In the genomic region with DNA sequence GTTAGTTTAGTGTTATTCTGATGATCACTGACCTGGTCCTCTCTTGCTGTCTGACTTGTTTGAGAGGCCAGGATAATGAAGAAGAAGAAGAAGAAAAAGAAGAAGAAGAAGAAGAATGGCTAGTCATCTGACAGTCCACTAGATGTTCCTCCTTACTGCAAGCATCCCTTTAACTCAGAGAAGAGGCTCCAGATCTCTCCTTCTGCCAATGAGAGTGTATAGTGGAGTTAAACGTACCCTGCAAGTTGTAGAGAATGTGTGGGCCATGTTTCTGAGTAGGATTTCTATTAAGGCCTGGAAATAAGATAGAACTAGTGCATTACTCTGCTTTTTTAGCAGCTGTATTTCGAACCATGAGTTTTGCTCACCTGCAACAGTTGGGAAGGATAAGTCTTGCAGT, we compare ENCODE assay signal across 8 mouse cellular contexts. TPM values are rescaled to one million over a fixed set of nuclear protein-coding genes. Genes with fewer than 3 reads are reported as not detected.
DNase-seq lines count a peak whose midpoint lies in the region; ATAC-seq and TF ChIP-seq lines count a peak whose summit lies in the region.

No protein-coding gene starts in this region.

- peak overlapping the region; percentile 97 for H3K9ac ChIP-seq in kidney, embryonic 15.5 days
- H3K9ac ChIP-seq in hindbrain, embryonic 14.5 days: peak overlapping the region; percentile 100
- peak overlapping the region; percentile 100 for H3K9ac ChIP-seq in midbrain, embryonic 14.5 days (replicated peaks; ENCODE audit: low read length)

- no peaks in the 10 kb centered on the region for H3K9me3 ChIP-seq in kidney, embryonic 15.5 days (replicated peaks)
- H3K9me3 ChIP-seq in hindbrain, embryonic 14.5 days (ENCODE audit: control insufficient read depth, low read length): no peaks in the 10 kb centered on the region
- no peaks in the 10 kb centered on the region for H3K9me3 ChIP-seq in midbrain, embryonic 14.5 days (ENCODE audit: control insufficient read depth, low read length)

- no peak for DNase-seq in kidney, postnatal 10 days
- DNase-seq in hindbrain, embryonic 14.5 days (ENCODE audit: low spot score): no peak
- no peak for DNase-seq in midbrain, embryonic 14.5 days
- DNase-seq in urinary bladder, postnatal 14 days (ENCODE audit: low spot score): no peak
- no peak for DNase-seq in right cerebral cortex, adult 18-20 months

- no peak overlapping the region for H3K27ac ChIP-seq in kidney, embryonic 15.5 days
- no peak overlapping the region for H3K27ac ChIP-seq in bone marrow macrophage, adult 2 months (ENCODE audit: insufficient read depth, low read depth, low read length)
- no peak overlapping the region; the same call in 1 of the 2 replicates for H3K27ac ChIP-seq in hindbrain, embryonic 14.5 days
- H3K27ac ChIP-seq in midbrain, embryonic 14.5 days (replicated peaks; ENCODE audit: low read depth, low read length): no peak overlapping the region

- TF ChIP-seq POLR2A in bone marrow macrophage, adult 2 months (IDR thresholded peaks at IDR 0.05; ENCODE audit: borderline replicate concordance, low read depth, low read length): no peak

- no peak for ATAC-seq in kidney, embryonic 15.5 days (replicated peaks; ENCODE audit: low FRiP score)
- no peak for ATAC-seq in hindbrain, embryonic 14.5 days (ENCODE audit: low FRiP score)
- ATAC-seq in midbrain, embryonic 14.5 days (ENCODE audit: low FRiP score, low TSS enrichment): no peak
- no peak for ATAC-seq in cerebellum, adult (ENCODE audit: insufficient number of reproducible peaks, low FRiP score, low TSS enrichment)

- TF ChIP-seq CTCF in bone marrow macrophage, adult 2 months (IDR thresholded peaks at IDR 0.05; ENCODE audit: low read depth, low read length): no peak

- H3K27me3 ChIP-seq in kidney, embryonic 15.5 days: no peaks in the 10 kb centered on the region
- no peaks in the 10 kb centered on the region for H3K27me3 ChIP-seq in hindbrain, embryonic 14.5 days (ENCODE audit: control insufficient read depth, insufficient read depth, low read length)
- no peaks in the 10 kb centered on the region for H3K27me3 ChIP-seq in midbrain, embryonic 14.5 days (ENCODE audit: control insufficient read depth, insufficient read depth, low read length)

- H3K36me3 ChIP-seq in kidney, embryonic 15.5 days: peaks cover 17% of the 10 kb centered on the region; the same call in 1 of the 2 replicates
- H3K36me3 ChIP-seq in hindbrain, embryonic 14.5 days (replicated peaks; ENCODE audit: control insufficient read depth, insufficient read depth): peaks cover 16% of the 10 kb centered on the region
- peaks cover 9% of the 10 kb centered on the region; the same call in 1 of the 2 replicates for H3K36me3 ChIP-seq in midbrain, embryonic 14.5 days (ENCODE audit: control insufficient read depth, insufficient read depth, low read length)

- H3K4me3 ChIP-seq in kidney, embryonic 15.5 days (replicated peaks): peak overlapping the region; percentile 98
- H3K4me3 ChIP-seq in bone marrow macrophage, adult 2 months (ENCODE audit: insufficient read depth, low read length): peak overlapping the region; percentile 94
- H3K4me3 ChIP-seq in hindbrain, embryonic 14.5 days (replicated peaks; ENCODE audit: low read length): peak overlapping the region; percentile 99
- H3K4me3 ChIP-seq in midbrain, embryonic 14.5 days (replicated peaks; ENCODE audit: low read depth, low read length): peak overlapping the region; percentile 98

- H3K4me2 ChIP-seq in kidney, embryonic 15.5 days: peak overlapping the region; percentile 75
- H3K4me2 ChIP-seq in hindbrain, embryonic 14.5 days (replicated peaks): peak overlapping the region; percentile 76
- peak overlapping the region; percentile 97 for H3K4me2 ChIP-seq in midbrain, embryonic 14.5 days (ENCODE audit: low read length)

- WGBS in kidney, embryonic 15.5 days: 37% methylated on average over 2 of the region's 2 CpGs
- WGBS in hindbrain, embryonic 14.5 days: 44% methylated on average over 2 of the region's 2 CpGs
- whole genome bisulfite sequencing in midbrain, embryonic 14.5 days: 45% methylated on average over 2 of the region's 2 CpGs

- peaks cover 24% of the 10 kb centered on the region for H3K4me1 ChIP-seq in kidney, embryonic 15.5 days
- peaks cover 22% of the 10 kb centered on the region for H3K4me1 ChIP-seq in bone marrow macrophage, adult 2 months (ENCODE audit: control insufficient read depth, insufficient read depth, low read length)
- H3K4me1 ChIP-seq in hindbrain, embryonic 14.5 days (replicated peaks; ENCODE audit: control insufficient read depth, insufficient read depth, low read length): peaks cover 25% of the 10 kb centered on the region
- H3K4me1 ChIP-seq in midbrain, embryonic 14.5 days (ENCODE audit: control insufficient read depth, insufficient read depth, low read length): peaks cover 36% of the 10 kb centered on the region

RNA-seq across cellular contexts. Expression of gene Ep300, which starts 2.5 kb away (rescaled TPM):
- polyA plus RNA-seq in kidney, embryonic 15.5 days (2015; fragmentation: Nextera tagmentation; extraction: Ambion mirVana): 18.6 and 19.0 TPM in 2 replicates
- polyA plus RNA-seq in bone marrow macrophage, adult 2 months (2012; ENCODE audit: insufficient read depth, insufficient read length, missing spikeins): 66.3 and 72.9 TPM in 2 replicates
- 22.7 and 24.8 TPM in 2 replicates for polyA plus RNA-seq in hindbrain, embryonic 14.5 days (2014; fragmentation: Nextera tagmentation; extraction: Ambion mirVana)
- polyA plus RNA-seq in midbrain, embryonic 14.5 days (2014; fragmentation: Nextera tagmentation; extraction: Ambion mirVana): 22.3 and 28.5 TPM in 2 replicates
